Mouse (Mus musculus): ENCODE results near the gene Gm6525.

Gene Gm6525

GRCm38 (mm10) chr3:84215253-84215652 is 41.3 kb downstream of the Gm6525 start:
- no peak for DNase-seq (ENCODE audit: low spot score)

- no peak for DNase-seq (ENCODE audit: low spot score)
These were observed 41.9 kb downstream of the Gm6525 start for GRCm38 (mm10) chr3:84215743-84216360.

GRCm38 (mm10) chr3:84217118-84217960 is 43.4 kb downstream of the Gm6525 start:
- DNase-seq (ENCODE audit: low spot score) = no peak

GRCm38 (mm10) chr3:84217961-84218351 is 44.1 kb downstream of the Gm6525 start:
- no peak for DNase-seq (ENCODE audit: low spot score)

GRCm38 (mm10) chr3:84218498-84218897 is 44.6 kb downstream of the Gm6525 start:
- DNase-seq (ENCODE audit: low spot score) = no peak

- no peak for DNase-seq (ENCODE audit: low spot score)
These were observed 45.3 kb downstream of the Gm6525 start for GRCm38 (mm10) chr3:84219166-84219710.

GRCm38 (mm10) chr3:84219720-84220273 is 45.9 kb downstream of the Gm6525 start:
- no peak for DNase-seq (ENCODE audit: low spot score)

- no peak for DNase-seq (ENCODE audit: low spot score)
These were observed 46.4 kb downstream of the Gm6525 start for GRCm38 (mm10) chr3:84220326-84220725.

- peak; percentile 77 for DNase-seq (ENCODE audit: low spot score)
These were observed 46.8 kb downstream of the Gm6525 start for GRCm38 (mm10) chr3:84220748-84221147.
